Mouse (Mus musculus): Measurements from ENCODE around the gene Arhgef2. TPM values are rescaled to one million over a fixed set of nuclear protein-coding genes. Genes with fewer than 3 reads are reported as not detected.
A peak's percentile ranks its signal among the peaks of the same experiment; 100 is the strongest.

The Arhgef2 gene
- total and polyA plus RNA-seq, 2 experiments from 2014 or later = 57.1 to 93.4 TPM

DNA sequence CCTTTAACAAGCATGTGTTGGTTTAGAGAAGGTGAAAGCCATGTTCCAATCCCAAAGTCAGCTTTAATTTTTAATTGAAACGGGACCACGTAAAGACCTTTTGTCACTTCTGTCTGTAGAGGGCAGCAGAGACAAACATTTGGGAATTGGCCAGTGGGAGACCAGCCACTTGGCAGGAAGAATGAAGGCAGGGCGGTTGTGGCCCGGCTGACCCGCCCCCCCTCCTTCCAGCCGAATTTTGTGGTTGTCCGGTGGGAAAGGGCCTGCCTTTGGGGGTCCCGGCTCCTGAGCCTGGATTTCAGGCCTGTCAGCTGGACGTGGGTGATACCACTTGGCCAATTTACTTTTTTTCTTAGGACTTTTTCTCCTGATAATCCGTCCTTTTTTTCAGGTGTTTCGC lies 71.6 kb downstream of the Arhgef2 start:
- Histone ChIP-seq H3K9ac (replicated peaks; ENCODE audit: low read length) (0 out of 2 replicates have a peak overlapping the region, but pooled peaks have one; percentile 2), H3K36me3 (ENCODE audit: insufficient read depth, low read length) (no peaks in the 10 kb centered on the region), H3K4me2 (ENCODE audit: low read depth, low read length) (peak overlapping the region; percentile 51), H3K4me1 (ENCODE audit: insufficient read depth, low read length) (no peaks in the 10 kb centered on the region), H3K27ac (no peak overlapping the region), H3K4me3 (ENCODE audit: low read length) (peak overlapping the region; percentile 18), H3K9me3 (ENCODE audit: low read length) (no peaks in the 10 kb centered on the region), H3K27me3 (ENCODE audit: insufficient read depth, low read length) (no peaks in the 10 kb centered on the region)
- WGBS = 8% methylated on average over 11 of the region's 11 CpGs
- peak; percentile 93 for DNase-seq (ENCODE audit: low spot score)
- ATAC-seq = peak; percentile 68; the same call in 1 of the 2 replicates
- peak; percentile 81 for TF ChIP-seq CTCF (IDR thresholded peaks at IDR 0.05; ENCODE audit: low read depth)

DNA sequence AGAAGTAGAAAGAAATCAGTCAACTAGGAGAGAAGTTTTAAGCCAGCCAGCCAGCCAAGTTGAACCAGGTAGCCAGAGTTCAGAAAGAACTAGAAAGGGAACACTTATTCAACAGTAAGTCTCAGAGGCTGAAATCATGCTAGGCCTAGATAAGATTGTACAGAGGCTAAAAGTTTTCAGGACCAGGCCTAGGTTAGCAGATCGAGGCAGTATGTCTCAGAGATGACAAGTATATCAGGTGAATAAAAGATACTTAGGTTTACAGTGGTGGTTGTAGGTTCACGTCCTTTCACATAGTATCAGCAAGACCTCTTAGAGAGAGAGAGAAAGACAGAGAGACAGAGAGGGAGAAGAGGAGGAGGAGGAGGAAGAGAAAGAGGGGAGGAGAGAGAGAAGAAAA lies 78.0 kb downstream of the Arhgef2 start:
- H3K9ac ChIP-seq (replicated peaks; ENCODE audit: low read length) = no peak overlapping the region
- DNase-seq (ENCODE audit: low spot score) = no peak
- WGBS = 95% methylated on average over 2 of the region's 2 CpGs
- no peak overlapping the region for H3K4me2 ChIP-seq (ENCODE audit: low read depth, low read length)
- H3K27ac ChIP-seq = no peak overlapping the region
- no peak overlapping the region for H3K4me3 ChIP-seq (ENCODE audit: low read length)
- TF ChIP-seq CTCF (IDR thresholded peaks at IDR 0.05; ENCODE audit: low read depth) = no peak
- ATAC-seq = no peak
- H3K9me3 ChIP-seq (ENCODE audit: low read length) = no peaks in the 10 kb centered on the region
- H3K36me3 ChIP-seq (ENCODE audit: insufficient read depth, low read length) = no peaks in the 10 kb centered on the region
- no peaks in the 10 kb centered on the region for H3K27me3 ChIP-seq (ENCODE audit: insufficient read depth, low read length)
- peaks cover 9% of the 10 kb centered on the region; the same call in 1 of the 2 replicates for H3K4me1 ChIP-seq (ENCODE audit: insufficient read depth, low read length)

DNA sequence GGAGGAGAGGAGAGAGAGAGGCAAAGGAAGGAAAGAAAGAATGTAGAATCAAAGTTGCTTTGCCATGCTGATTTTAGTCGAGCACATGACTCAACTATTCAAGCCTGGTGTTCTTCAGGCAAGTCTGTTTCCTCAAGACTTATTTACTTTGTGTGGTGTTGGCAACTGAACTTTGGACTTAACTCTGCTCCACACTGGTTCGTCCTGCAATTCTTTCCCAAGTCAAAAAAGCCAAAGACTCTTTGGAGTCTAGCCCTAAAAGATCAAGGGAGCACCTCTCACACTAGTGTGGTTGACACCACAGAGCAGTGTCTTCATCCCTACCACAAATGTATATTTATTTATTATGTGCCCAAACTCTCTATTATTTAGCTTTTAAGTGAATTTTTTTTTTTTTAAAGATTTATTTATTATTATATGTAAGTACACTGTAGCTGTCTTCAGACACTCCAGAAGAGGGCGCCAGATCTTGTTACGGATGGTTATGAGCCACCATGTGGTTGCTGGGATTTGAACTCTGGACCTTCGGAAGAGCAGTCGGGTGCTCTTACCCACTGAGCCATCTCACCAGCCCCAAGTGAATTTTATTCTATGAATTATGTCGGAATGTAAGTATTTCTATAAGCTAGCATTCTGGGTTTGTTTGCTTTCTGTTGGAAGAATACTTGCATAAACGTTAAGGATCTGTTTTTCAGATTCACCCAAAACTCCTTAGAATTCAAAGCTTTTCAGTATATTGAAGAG lies 78.6 kb downstream of the Arhgef2 start:
- H3K9ac ChIP-seq (replicated peaks; ENCODE audit: low read length) = no peak overlapping the region
- WGBS = 65% methylated on average over 7 of the region's 8 CpGs
- DNase-seq (ENCODE audit: low spot score) (no peak), ATAC-seq (no peak)
- peak overlapping the region; percentile 95 for H3K4me3 ChIP-seq (ENCODE audit: low read length)
- peak overlapping the region; percentile 99; the same call in 1 of the 2 replicates for H3K27ac ChIP-seq
- peaks cover 9% of the 10 kb centered on the region; the same call in 1 of the 2 replicates for H3K4me1 ChIP-seq (ENCODE audit: insufficient read depth, low read length)
- H3K36me3 ChIP-seq (ENCODE audit: insufficient read depth, low read length) = peaks cover 5% of the 10 kb centered on the region; the same call in 1 of the 2 replicates
- no peaks in the 10 kb centered on the region for H3K9me3 ChIP-seq (ENCODE audit: low read length)
- H3K4me2 ChIP-seq (ENCODE audit: low read depth, low read length) = peak overlapping the region; percentile 88
- peak; percentile 2; the same call in 1 of the 2 replicates for TF ChIP-seq CTCF (IDR thresholded peaks at IDR 0.05; ENCODE audit: low read depth)
- no peaks in the 10 kb centered on the region for H3K27me3 ChIP-seq (ENCODE audit: insufficient read depth, low read length)

DNA sequence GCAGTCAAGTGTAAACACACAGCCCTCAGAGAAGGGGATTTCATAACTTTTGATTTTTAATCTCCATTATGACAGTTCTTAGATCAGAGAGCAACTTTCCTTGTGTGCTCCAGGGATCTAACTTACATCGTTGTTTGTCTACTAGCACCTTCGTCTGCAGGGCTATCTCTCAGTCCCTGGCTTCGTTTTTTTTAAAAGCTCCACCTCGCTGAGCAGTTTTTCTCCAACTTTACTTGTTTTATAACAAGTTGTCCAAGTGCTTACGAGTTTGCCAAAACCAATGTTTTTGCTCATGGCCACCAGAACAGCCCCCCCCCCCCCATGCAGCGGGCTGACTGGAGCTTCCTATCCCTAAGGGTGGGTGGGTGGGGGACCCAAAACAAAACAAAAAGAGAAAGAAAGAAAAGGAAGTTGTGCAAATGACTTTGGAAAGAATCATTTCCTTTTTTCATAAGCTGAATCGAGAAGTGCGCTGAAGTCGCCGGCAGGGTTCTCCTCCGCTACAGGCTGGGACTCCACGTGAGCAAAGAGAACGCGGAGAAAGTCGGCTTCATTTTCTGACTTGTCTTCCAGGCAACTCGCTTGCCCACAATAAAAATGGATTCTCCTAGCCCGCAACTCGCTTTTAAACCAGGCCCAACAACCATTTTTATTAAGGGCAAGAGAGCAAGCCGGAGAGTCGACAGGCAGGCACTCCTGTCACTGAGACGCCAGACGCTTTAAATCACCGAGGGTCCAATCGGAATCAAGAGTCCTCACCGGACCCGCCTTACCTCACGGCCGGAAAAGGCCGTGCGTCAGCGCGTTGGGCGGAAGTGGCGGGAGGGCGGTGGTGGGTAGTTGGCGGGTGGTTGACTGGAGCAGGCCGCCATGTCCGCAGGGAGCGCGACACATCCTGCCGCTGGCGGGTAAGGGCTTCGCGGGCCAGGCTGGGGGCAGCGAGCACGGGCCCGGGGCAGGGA lies 79.5 kb downstream of the Arhgef2 start, which contains the start of gene Khdc4:
TSS of gene Khdc4 (plus strand) at position 824 of the 962 bp plus-strand sequence.
- 0 out of 2 replicates have a peak, but pooled peaks have one; percentile 21 for TF ChIP-seq CTCF (IDR thresholded peaks at IDR 0.05; ENCODE audit: low read depth)
- H3K4me2 ChIP-seq (ENCODE audit: low read depth, low read length) = peak within 1 kb of the TSS; percentile 88
- H3K27me3 ChIP-seq (ENCODE audit: insufficient read depth, low read length) = no peaks in the 10 kb centered on the region
- peak within 1 kb of the TSS; percentile 99 for H3K27ac ChIP-seq
- H3K9me3 ChIP-seq (ENCODE audit: low read length) = no peaks in the 10 kb centered on the region
- peak within 1 kb of the TSS; percentile 97 for H3K9ac ChIP-seq (replicated peaks; ENCODE audit: low read length)
- peak; percentile 99 for ATAC-seq
- peak within 1 kb of the TSS; percentile 95 for H3K4me3 ChIP-seq (ENCODE audit: low read length)
- peaks cover 12% of the 10 kb centered on the region; the same call in 1 of the 2 replicates for H3K36me3 ChIP-seq (ENCODE audit: insufficient read depth, low read length)
- under 1% methylated on average over 46 of the region's 47 CpGs for WGBS
- peaks cover 9% of the 10 kb centered on the region; the same call in 1 of the 2 replicates for H3K4me1 ChIP-seq (ENCODE audit: insufficient read depth, low read length)
- peak; percentile 99 for DNase-seq (ENCODE audit: low spot score)

DNA sequence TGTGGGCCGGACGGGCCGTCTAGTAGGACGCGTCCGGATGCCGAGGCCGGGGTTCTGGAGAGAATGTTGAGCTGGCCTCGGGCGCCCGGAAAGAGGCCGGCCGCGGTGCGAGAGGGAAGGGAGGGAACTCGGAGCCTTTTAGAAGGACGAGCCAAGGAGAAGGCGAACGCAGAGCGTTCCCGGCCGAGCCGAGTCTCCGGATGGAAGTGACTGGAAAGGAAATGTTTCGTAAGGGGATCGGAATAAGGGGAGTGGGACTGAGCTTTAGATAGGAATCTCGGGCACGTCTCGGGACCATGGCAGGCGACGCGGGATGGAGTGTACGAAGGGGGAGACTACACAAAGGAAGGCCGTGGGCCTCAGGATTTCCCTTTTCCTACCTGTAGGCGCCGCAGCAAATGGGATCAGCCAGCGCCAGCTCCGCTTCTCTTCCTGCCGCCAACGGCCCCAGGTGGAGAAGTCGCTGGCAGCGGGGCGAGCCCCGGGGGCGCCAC lies 80.2 kb downstream of the Arhgef2 start:
- under 1% methylated on average over 44 of the region's 45 CpGs for WGBS
- Histone ChIP-seq H3K27me3 (ENCODE audit: insufficient read depth, low read length) (no peaks in the 10 kb centered on the region), H3K4me2 (ENCODE audit: low read depth, low read length) (peak overlapping the region; percentile 88), H3K4me1 (ENCODE audit: insufficient read depth, low read length) (peaks cover 9% of the 10 kb centered on the region; the same call in 1 of the 2 replicates), H3K9ac (replicated peaks; ENCODE audit: low read length) (peak overlapping the region; percentile 97), H3K36me3 (ENCODE audit: insufficient read depth, low read length) (peaks cover 20% of the 10 kb centered on the region), H3K27ac (peak overlapping the region; percentile 99), H3K4me3 (ENCODE audit: low read length) (peak overlapping the region; percentile 95), H3K9me3 (ENCODE audit: low read length) (no peaks in the 10 kb centered on the region)
- DNase-seq (ENCODE audit: low spot score) (peak; percentile 80), ATAC-seq (peak; percentile 75)
- peak; percentile 52 for TF ChIP-seq CTCF (IDR thresholded peaks at IDR 0.05; ENCODE audit: low read depth)
